Mouse (Mus musculus): ENCODE results near the gene Dek. TPM values are rescaled to one million over a fixed set of nuclear protein-coding genes. Genes with fewer than 3 reads are reported as not detected.

The Dek gene
- polyA plus RNA-seq, 1 experiment, result 38.2 TPM

DNA sequence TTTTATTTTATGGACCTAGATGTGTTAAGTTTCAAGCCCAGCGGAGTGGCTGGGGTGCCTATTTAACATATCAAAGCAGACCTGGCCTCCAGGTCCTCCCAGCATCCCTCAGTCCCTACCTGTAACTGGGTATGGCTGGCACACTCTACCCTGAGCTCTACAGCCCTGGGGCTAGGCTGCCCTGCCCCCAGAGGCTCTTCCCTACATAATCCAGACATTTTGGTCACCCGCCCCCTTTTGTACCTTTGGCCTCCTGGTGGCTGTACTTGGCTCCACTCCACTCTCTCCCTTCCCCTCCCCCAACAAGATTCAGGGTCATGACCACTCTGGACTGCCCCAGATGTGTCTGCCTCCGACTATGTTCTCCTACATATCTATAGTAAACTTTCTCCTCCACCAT is 18.4 kb upstream of the Dek start:
- H3K27ac ChIP-seq (replicated peaks; ENCODE audit: low read depth, low read length), result no peak overlapping the region
- no peaks in the 10 kb centered on the region for H3K4me1 ChIP-seq (ENCODE audit: control insufficient read depth, insufficient read depth, insufficient read length, low read length)
- no peak overlapping the region for H3K4me3 ChIP-seq (ENCODE audit: insufficient read depth, low read depth, low read length)

DNA sequence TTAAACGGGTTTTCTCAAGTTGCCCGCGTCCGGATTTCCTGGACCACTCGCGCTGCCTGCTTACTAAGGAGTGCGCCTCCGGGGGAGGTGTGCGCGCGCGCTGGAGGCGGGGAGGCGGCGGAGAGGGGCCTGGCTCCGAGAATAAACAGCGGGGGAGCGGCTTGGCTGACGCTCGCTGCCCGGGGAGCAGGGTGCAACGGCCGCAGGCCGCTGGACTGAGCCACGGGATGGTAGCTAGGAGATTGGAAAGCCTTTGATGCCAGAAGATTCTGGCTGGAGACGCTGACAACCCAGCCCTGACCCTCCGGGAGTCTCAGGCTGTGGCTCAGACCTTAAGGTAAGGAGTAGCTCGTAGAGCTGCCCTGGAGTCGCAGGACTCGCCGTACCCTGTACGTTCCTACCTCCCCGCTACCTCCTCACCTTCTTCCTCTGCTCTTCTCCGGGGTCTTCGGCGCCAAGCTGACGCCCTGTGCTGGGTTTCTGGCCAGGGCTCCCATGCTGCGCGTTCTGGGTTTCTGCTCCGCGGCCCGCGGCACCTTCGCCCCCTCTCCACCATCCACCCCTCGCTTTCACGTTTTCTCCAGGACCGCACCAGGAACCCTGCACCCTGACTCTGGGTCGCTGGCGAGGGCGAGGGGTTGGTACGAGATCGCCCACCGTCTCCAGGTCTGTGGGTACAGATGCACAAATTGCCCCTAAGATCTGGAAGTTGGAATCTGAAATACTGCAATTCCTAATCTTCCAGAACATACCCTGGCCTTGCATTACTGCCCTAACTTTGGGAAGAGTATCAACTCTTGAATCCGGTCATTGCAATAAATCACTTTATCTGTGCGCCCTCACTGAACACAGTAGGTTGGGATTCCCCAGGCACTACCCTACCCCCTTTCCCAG is 16.8 kb upstream of the Dek start, which contains the start of gene Rnf144b:
Rnf144b (plus strand) TSS at position 120 of the 894 bp plus-strand sequence.
- Histone ChIP-seq H3K27ac (replicated peaks; ENCODE audit: low read depth, low read length) (no peak within 1 kb of the TSS), H3K4me3 (ENCODE audit: insufficient read depth, low read depth, low read length) (peak within 1 kb of the TSS; percentile 46), H3K4me1 (ENCODE audit: control insufficient read depth, insufficient read depth, insufficient read length, low read length) (no peaks in the 10 kb centered on the region)

- H3K27ac ChIP-seq (replicated peaks; ENCODE audit: low read depth, low read length), result no peak overlapping the region
- H3K4me1 ChIP-seq (ENCODE audit: control insufficient read depth, insufficient read depth, insufficient read length, low read length), result no peaks in the 10 kb centered on the region
- H3K4me3 ChIP-seq (ENCODE audit: insufficient read depth, low read depth, low read length), result no peak overlapping the region
Measured at GRCm38 (mm10) chr13:47121333-47121889, 15.4 kb upstream of the Dek start.

DNA sequence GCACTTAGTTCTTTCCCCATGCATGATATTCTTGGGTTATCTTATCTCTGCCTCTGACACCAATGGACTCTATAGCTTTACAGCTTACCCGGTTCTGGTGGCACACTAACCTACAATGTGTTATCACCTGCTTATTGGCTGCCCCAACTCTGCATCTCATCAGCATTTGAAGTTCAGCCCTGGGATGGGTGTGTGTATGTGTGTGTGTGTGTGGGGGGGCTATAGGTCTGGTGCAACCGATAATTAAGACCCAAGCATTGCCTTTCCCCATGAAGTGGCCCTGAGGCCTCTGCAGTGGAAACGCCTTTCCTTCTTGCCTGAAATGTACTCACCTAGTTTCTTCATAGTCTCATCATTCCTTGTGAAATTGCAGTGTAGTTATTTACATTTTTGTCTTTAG is 10.0 kb upstream of the Dek start:
- Histone ChIP-seq H3K27ac (replicated peaks; ENCODE audit: low read depth, low read length) (no peak overlapping the region), H3K4me1 (ENCODE audit: control insufficient read depth, insufficient read depth, insufficient read length, low read length) (no peaks in the 10 kb centered on the region), H3K4me3 (ENCODE audit: insufficient read depth, low read depth, low read length) (no peak overlapping the region)

- Histone ChIP-seq H3K4me3 (ENCODE audit: insufficient read depth, low read depth, low read length) (no peak overlapping the region), H3K4me1 (ENCODE audit: control insufficient read depth, insufficient read depth, insufficient read length, low read length) (no peaks in the 10 kb centered on the region), H3K27ac (replicated peaks; ENCODE audit: low read depth, low read length) (no peak overlapping the region)
Measured at GRCm38 (mm10) chr13:47112924-47113323, 6.9 kb upstream of the Dek start.

- no peak overlapping the region for H3K4me3 ChIP-seq (ENCODE audit: insufficient read depth, low read depth, low read length)
- no peaks in the 10 kb centered on the region for H3K4me1 ChIP-seq (ENCODE audit: control insufficient read depth, insufficient read depth, insufficient read length, low read length)
Measured at GRCm38 (mm10) chr13:47112056-47112455, 6.1 kb upstream of the Dek start.

DNA sequence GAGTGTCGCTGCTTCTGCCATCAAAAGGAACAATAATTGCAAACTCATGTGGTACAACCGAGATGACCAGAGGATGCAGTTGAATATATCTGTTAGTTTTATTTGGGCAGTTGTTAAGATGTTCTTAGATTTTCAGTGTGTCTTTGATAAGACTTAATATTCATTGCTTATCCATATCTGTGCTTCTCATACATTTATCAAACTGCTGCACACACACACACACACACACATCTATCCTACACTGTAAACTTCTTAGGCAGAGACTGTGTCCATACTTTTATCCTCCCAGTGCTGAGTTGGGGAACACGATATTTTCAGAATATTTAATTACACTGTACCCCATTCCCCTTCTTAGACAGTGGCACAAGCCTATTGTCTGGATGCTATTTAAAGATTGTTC is 5.2 kb upstream of the Dek start:
- H3K4me1 ChIP-seq (ENCODE audit: control insufficient read depth, insufficient read depth, insufficient read length, low read length), result no peaks in the 10 kb centered on the region
- H3K27ac ChIP-seq (replicated peaks; ENCODE audit: low read depth, low read length), result no peak overlapping the region

More at GRCm38 (mm10) chr13:47112056-47112455, 6.1 kb upstream of the Dek start:
- H3K27ac ChIP-seq (replicated peaks; ENCODE audit: low read depth, low read length), result no peak overlapping the region

DNA sequence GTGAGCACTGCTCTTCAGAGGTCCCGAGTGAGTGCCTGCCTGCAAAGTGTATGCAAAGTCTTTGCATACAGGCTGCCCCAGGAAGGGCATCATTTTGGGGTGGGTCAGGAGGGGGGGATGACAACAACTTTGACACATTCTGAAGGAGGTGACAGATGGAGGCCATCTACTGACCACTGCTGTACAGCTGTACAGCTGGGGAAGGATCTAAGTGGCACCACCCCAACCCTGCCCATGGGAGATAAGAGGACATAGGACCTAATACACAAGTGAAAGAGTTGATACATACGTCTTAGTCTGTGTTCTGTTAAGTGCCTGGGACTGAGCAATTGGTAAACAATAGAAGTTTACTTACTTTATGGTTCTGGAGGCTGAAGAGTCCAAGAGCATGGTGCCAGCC is 3.2 kb upstream of the Dek start:
- H3K4me1 ChIP-seq (ENCODE audit: control insufficient read depth, insufficient read depth, insufficient read length, low read length), result peaks cover 3% of the 10 kb centered on the region; the same call in 1 of the 2 replicates
- no peak overlapping the region for H3K27ac ChIP-seq (replicated peaks; ENCODE audit: low read depth, low read length)

More for the DNA sequence above, 5.2 kb upstream of the Dek start:
- H3K4me3 ChIP-seq (ENCODE audit: insufficient read depth, low read depth, low read length), result no peak overlapping the region

GRCm38 (mm10) chr13:47106580-47106888 is 533 bp upstream of the Dek start:
- peak overlapping the region; percentile 80 for H3K4me3 ChIP-seq (ENCODE audit: insufficient read depth, low read depth, low read length)
- H3K27ac ChIP-seq (replicated peaks; ENCODE audit: low read depth, low read length), result peak overlapping the region; percentile 25; the same call in 1 of the 2 replicates

More for the DNA sequence above, 3.2 kb upstream of the Dek start:
- no peak overlapping the region for H3K4me3 ChIP-seq (ENCODE audit: insufficient read depth, low read depth, low read length)

DNA sequence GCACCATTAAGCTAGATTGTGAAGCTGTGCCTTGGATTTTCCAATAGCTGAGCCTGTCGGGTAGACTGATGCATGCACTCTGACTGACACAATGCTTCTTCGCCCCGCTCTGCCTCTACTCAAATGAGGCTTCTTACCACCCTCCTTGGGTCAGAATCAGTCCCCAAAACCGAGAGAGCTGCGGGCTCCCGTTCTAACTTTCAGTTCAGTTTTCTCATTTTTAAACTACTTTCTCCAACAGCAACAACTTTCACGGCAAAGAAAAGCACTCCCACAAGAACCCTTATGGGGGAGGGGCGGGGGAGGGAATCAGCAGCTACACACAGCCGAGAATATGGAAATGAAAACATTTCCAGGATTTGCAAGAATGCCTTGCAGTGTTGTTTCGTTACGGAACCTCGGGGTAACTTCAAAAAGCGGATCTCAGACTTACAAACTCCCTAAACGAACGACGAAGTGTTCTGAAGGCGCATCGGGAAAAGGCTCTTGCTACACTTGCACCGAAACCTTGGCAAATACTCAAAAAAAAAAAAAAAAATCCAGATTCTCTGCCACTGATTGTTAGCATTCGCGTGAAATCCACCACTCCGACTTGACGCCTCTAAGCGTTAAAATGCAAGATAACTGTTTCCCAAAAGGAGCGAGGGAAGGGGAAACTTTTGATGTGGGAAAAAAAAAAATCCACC is 1.0 kb downstream of the Dek start:
- Histone ChIP-seq H3K27ac (replicated peaks; ENCODE audit: low read depth, low read length) (peak overlapping the region; percentile 26; the same call in 1 of the 2 replicates), H3K4me3 (ENCODE audit: insufficient read depth, low read depth, low read length) (peak overlapping the region; percentile 93), H3K4me1 (ENCODE audit: control insufficient read depth, insufficient read depth, insufficient read length, low read length) (peaks cover 7% of the 10 kb centered on the region; the same call in 1 of the 2 replicates)

More at GRCm38 (mm10) chr13:47106580-47106888, 533 bp upstream of the Dek start:
- peaks cover 7% of the 10 kb centered on the region; the same call in 1 of the 2 replicates for H3K4me1 ChIP-seq (ENCODE audit: control insufficient read depth, insufficient read depth, insufficient read length, low read length)

DNA sequence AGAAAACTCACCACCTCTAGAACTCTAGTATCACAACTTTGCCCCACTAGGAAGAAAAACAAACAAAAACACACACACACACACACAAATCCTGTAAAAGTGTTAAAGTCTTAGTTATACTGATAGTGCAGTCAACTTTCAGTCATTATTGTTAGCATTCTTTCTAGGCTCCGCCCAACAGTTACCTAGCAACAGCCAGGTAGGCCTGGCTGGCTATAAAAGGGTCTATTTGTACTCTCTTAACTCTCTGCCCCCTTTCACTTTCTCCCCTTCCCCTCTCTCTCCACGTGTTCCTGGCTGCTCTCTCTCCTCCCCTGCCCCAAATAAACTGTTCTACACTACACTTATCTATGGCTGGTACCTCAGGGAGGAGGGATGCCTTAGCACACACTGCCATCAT is 1.9 kb downstream of the Dek start:
- no peak overlapping the region for H3K27ac ChIP-seq (replicated peaks; ENCODE audit: low read depth, low read length)
- no peak overlapping the region for H3K4me3 ChIP-seq (ENCODE audit: insufficient read depth, low read depth, low read length)
- peaks cover 7% of the 10 kb centered on the region; the same call in 1 of the 2 replicates for H3K4me1 ChIP-seq (ENCODE audit: control insufficient read depth, insufficient read depth, insufficient read length, low read length)

DNA sequence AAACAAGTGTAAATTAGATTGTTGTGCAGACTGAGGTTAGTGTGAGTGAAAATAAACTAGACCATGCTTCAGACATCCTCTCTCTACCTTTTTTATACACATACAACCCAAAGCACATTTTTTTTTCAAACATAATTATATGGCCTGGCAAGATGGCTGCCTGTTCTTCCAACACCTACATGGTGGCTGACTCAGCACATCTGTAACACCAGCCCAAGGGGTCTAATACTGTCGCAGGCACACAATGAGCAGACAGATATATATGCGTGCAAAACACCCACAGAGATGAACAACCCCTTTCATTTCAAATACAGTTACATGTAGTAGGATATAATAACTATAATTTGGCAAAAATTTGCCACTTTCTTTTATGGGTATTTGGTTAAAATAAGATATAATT is 5.4 kb downstream of the Dek start:
- peaks cover 7% of the 10 kb centered on the region; the same call in 1 of the 2 replicates for H3K4me1 ChIP-seq (ENCODE audit: control insufficient read depth, insufficient read depth, insufficient read length, low read length)
- H3K4me3 ChIP-seq (ENCODE audit: insufficient read depth, low read depth, low read length), result no peak overlapping the region
- H3K27ac ChIP-seq (replicated peaks; ENCODE audit: low read depth, low read length), result no peak overlapping the region

GRCm38 (mm10) chr13:47099265-47099664 is 6.7 kb downstream of the Dek start:
- H3K4me3 ChIP-seq (ENCODE audit: insufficient read depth, low read depth, low read length), result no peak overlapping the region
- H3K27ac ChIP-seq (replicated peaks; ENCODE audit: low read depth, low read length), result no peak overlapping the region
- H3K4me1 ChIP-seq (ENCODE audit: control insufficient read depth, insufficient read depth, insufficient read length, low read length), result peaks cover 4% of the 10 kb centered on the region; the same call in 1 of the 2 replicates

GRCm38 (mm10) chr13:47096591-47096990 is 9.4 kb downstream of the Dek start:
- H3K4me1 ChIP-seq (ENCODE audit: control insufficient read depth, insufficient read depth, insufficient read length, low read length), result no peaks in the 10 kb centered on the region
- no peak overlapping the region for H3K27ac ChIP-seq (replicated peaks; ENCODE audit: low read depth, low read length)
- H3K4me3 ChIP-seq (ENCODE audit: insufficient read depth, low read depth, low read length), result no peak overlapping the region

DNA sequence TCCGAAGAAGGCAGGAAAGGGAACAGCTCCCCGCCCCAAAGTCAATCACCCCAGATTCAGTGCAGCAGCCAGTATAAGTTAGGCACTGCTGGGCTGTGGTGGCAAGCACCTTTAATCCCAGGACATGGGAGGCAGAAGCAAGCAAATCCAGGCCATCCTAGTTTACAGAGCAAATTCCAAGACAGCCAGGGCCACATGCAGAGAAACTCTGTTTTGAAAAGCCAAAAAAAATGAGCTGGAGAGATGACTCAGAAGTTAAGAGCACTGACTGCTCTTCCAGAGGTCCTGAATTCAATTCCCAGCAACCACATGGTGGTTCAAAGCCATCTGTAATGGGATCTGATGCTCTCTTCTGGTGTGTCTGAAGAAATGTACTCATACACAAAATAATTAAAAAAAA is 12.2 kb downstream of the Dek start:
- no peak overlapping the region for H3K27ac ChIP-seq (replicated peaks; ENCODE audit: low read depth, low read length)
- H3K4me1 ChIP-seq (ENCODE audit: control insufficient read depth, insufficient read depth, insufficient read length, low read length), result no peaks in the 10 kb centered on the region
- H3K4me3 ChIP-seq (ENCODE audit: insufficient read depth, low read depth, low read length), result no peak overlapping the region
